Mouse (Mus musculus): Measurements from ENCODE around the gene Myo15b. TPM values are rescaled to one million over a fixed set of nuclear protein-coding genes. Genes with fewer than 3 reads are reported as not detected.

Myo15b gene
- polyA plus RNA-seq, 1 experiment from 2014 or later = 168 TPM

- Histone ChIP-seq H3K27ac (ENCODE audit: low read length) (no peak overlapping the region), H3K4me1 (ENCODE audit: control insufficient read depth, insufficient read depth, low read length) (peaks cover 41% of the 10 kb centered on the region), H3K9me3 (ENCODE audit: control insufficient read depth, low read length) (no peaks in the 10 kb centered on the region), H3K27me3 (replicated peaks; ENCODE audit: control insufficient read depth, insufficient read depth, low read length) (no peaks in the 10 kb centered on the region), H3K4me3 (ENCODE audit: low read length) (no peak overlapping the region), H3K36me3 (ENCODE audit: control insufficient read depth, insufficient read depth, low read length) (no peaks in the 10 kb centered on the region), H3K9ac (ENCODE audit: low read depth, low read length) (peak overlapping the region; percentile 7; the same call in 1 of the 2 replicates), H3K4me2 (ENCODE audit: low read depth, low read length) (no peak overlapping the region)
- no peak for ATAC-seq
- WGBS = 80% methylated on average over 5 of the region's 5 CpGs
These were observed 44.0 kb downstream of the Myo15b start for GRCm38 (mm10) chr11:115902177-115902576.

- H3K4me3 ChIP-seq (ENCODE audit: low read length) = no peak overlapping the region
- no peaks in the 10 kb centered on the region for H3K27me3 ChIP-seq (replicated peaks; ENCODE audit: control insufficient read depth, insufficient read depth, low read length)
- H3K9me3 ChIP-seq (ENCODE audit: control insufficient read depth, low read length) = no peaks in the 10 kb centered on the region
- no peak overlapping the region for H3K4me2 ChIP-seq (ENCODE audit: low read depth, low read length)
- no peak for ATAC-seq
- no peaks in the 10 kb centered on the region for H3K36me3 ChIP-seq (ENCODE audit: control insufficient read depth, insufficient read depth, low read length)
- peak overlapping the region; percentile 17; the same call in 1 of the 2 replicates for H3K9ac ChIP-seq (ENCODE audit: low read depth, low read length)
- H3K27ac ChIP-seq (ENCODE audit: low read length) = 0 out of 2 replicates have a peak overlapping the region, but pooled peaks have one; percentile 12
- 68% methylated on average over 1 of the region's 1 CpGs for WGBS
- peaks cover 41% of the 10 kb centered on the region for H3K4me1 ChIP-seq (ENCODE audit: control insufficient read depth, insufficient read depth, low read length)
These were observed 44.6 kb downstream of the Myo15b start for GRCm38 (mm10) chr11:115902831-115903230.

- peak overlapping the region; percentile 38 for H3K27ac ChIP-seq (ENCODE audit: low read length)
- no peaks in the 10 kb centered on the region for H3K27me3 ChIP-seq (replicated peaks; ENCODE audit: control insufficient read depth, insufficient read depth, low read length)
- WGBS = 48% methylated on average over 11 of the region's 11 CpGs
- peaks cover 41% of the 10 kb centered on the region for H3K4me1 ChIP-seq (ENCODE audit: control insufficient read depth, insufficient read depth, low read length)
- peak; percentile 75 for ATAC-seq
- H3K4me2 ChIP-seq (ENCODE audit: low read depth, low read length) = no peak overlapping the region
- H3K4me3 ChIP-seq (ENCODE audit: low read length) = no peak overlapping the region
- no peaks in the 10 kb centered on the region for H3K36me3 ChIP-seq (ENCODE audit: control insufficient read depth, insufficient read depth, low read length)
- H3K9me3 ChIP-seq (ENCODE audit: control insufficient read depth, low read length) = no peaks in the 10 kb centered on the region
- no peak overlapping the region for H3K9ac ChIP-seq (ENCODE audit: low read depth, low read length)
These were observed 45.4 kb downstream of the Myo15b start for GRCm38 (mm10) chr11:115903384-115904230.

GRCm38 (mm10) chr11:115904231-115904955, 46.2 kb downstream of the Myo15b start:
- no peaks in the 10 kb centered on the region for H3K27me3 ChIP-seq (replicated peaks; ENCODE audit: control insufficient read depth, insufficient read depth, low read length)
- no peaks in the 10 kb centered on the region for H3K36me3 ChIP-seq (ENCODE audit: control insufficient read depth, insufficient read depth, low read length)
- no peaks in the 10 kb centered on the region for H3K9me3 ChIP-seq (ENCODE audit: control insufficient read depth, low read length)
- peaks cover 41% of the 10 kb centered on the region for H3K4me1 ChIP-seq (ENCODE audit: control insufficient read depth, insufficient read depth, low read length)
- H3K4me3 ChIP-seq (ENCODE audit: low read length) = no peak overlapping the region
- WGBS = 51% methylated on average over 8 of the region's 8 CpGs
- H3K9ac ChIP-seq (ENCODE audit: low read depth, low read length) = 0 out of 2 replicates have a peak overlapping the region, but pooled peaks have one; percentile 24
- peak; percentile 9; the same call in 1 of the 2 replicates for ATAC-seq
- H3K4me2 ChIP-seq (ENCODE audit: low read depth, low read length) = no peak overlapping the region
- H3K27ac ChIP-seq (ENCODE audit: low read length) = peak overlapping the region; percentile 38

- H3K4me2 ChIP-seq (ENCODE audit: low read depth, low read length) = no peak overlapping the region
- no peaks in the 10 kb centered on the region for H3K36me3 ChIP-seq (ENCODE audit: control insufficient read depth, insufficient read depth, low read length)
- peak overlapping the region; percentile 37; the same call in 1 of the 2 replicates for H3K9ac ChIP-seq (ENCODE audit: low read depth, low read length)
- no peak overlapping the region for H3K4me3 ChIP-seq (ENCODE audit: low read length)
- 53% methylated on average over 16 of the region's 16 CpGs for WGBS
- peak overlapping the region; percentile 38 for H3K27ac ChIP-seq (ENCODE audit: low read length)
- no peaks in the 10 kb centered on the region for H3K9me3 ChIP-seq (ENCODE audit: control insufficient read depth, low read length)
- peak; percentile 62 for ATAC-seq
- no peaks in the 10 kb centered on the region for H3K27me3 ChIP-seq (replicated peaks; ENCODE audit: control insufficient read depth, insufficient read depth, low read length)
- H3K4me1 ChIP-seq (ENCODE audit: control insufficient read depth, insufficient read depth, low read length) = peaks cover 34% of the 10 kb centered on the region
These were observed 47.0 kb downstream of the Myo15b start for GRCm38 (mm10) chr11:115904956-115905790.

GRCm38 (mm10) chr11:115906116-115906515, 47.9 kb downstream of the Myo15b start:
- WGBS = 74% methylated on average over 3 of the region's 3 CpGs
- no peaks in the 10 kb centered on the region for H3K36me3 ChIP-seq (ENCODE audit: control insufficient read depth, insufficient read depth, low read length)
- H3K27me3 ChIP-seq (replicated peaks; ENCODE audit: control insufficient read depth, insufficient read depth, low read length) = no peaks in the 10 kb centered on the region
- H3K9me3 ChIP-seq (ENCODE audit: control insufficient read depth, low read length) = no peaks in the 10 kb centered on the region
- no peak overlapping the region for H3K4me3 ChIP-seq (ENCODE audit: low read length)
- no peak for ATAC-seq
- H3K9ac ChIP-seq (ENCODE audit: low read depth, low read length) = peak overlapping the region; percentile 37; the same call in 1 of the 2 replicates
- no peak overlapping the region for H3K4me2 ChIP-seq (ENCODE audit: low read depth, low read length)
- no peak overlapping the region; the same call in 1 of the 2 replicates for H3K27ac ChIP-seq (ENCODE audit: low read length)
- H3K4me1 ChIP-seq (ENCODE audit: control insufficient read depth, insufficient read depth, low read length) = peaks cover 29% of the 10 kb centered on the region

- H3K27ac ChIP-seq (ENCODE audit: low read length) = no peak overlapping the region
- H3K36me3 ChIP-seq (ENCODE audit: control insufficient read depth, insufficient read depth, low read length) = no peaks in the 10 kb centered on the region
- no peaks in the 10 kb centered on the region for H3K27me3 ChIP-seq (replicated peaks; ENCODE audit: control insufficient read depth, insufficient read depth, low read length)
- H3K4me3 ChIP-seq (ENCODE audit: low read length) = no peak overlapping the region
- WGBS = 91% methylated on average over 5 of the region's 5 CpGs
- H3K9me3 ChIP-seq (ENCODE audit: control insufficient read depth, low read length) = no peaks in the 10 kb centered on the region
- H3K4me2 ChIP-seq (ENCODE audit: low read depth, low read length) = no peak overlapping the region
- no peak overlapping the region for H3K9ac ChIP-seq (ENCODE audit: low read depth, low read length)
- peaks cover 29% of the 10 kb centered on the region for H3K4me1 ChIP-seq (ENCODE audit: control insufficient read depth, insufficient read depth, low read length)
- no peak for ATAC-seq
These were observed 48.3 kb downstream of the Myo15b start for GRCm38 (mm10) chr11:115906521-115906920.

- no peaks in the 10 kb centered on the region for H3K9me3 ChIP-seq (ENCODE audit: control insufficient read depth, low read length)
- 67% methylated on average over 5 of the region's 5 CpGs for WGBS
- peak overlapping the region; percentile 59; the same call in 1 of the 2 replicates for H3K9ac ChIP-seq (ENCODE audit: low read depth, low read length)
- H3K36me3 ChIP-seq (ENCODE audit: control insufficient read depth, insufficient read depth, low read length) = no peaks in the 10 kb centered on the region
- H3K4me3 ChIP-seq (ENCODE audit: low read length) = no peak overlapping the region
- H3K27ac ChIP-seq (ENCODE audit: low read length) = peak overlapping the region; percentile 97
- H3K27me3 ChIP-seq (replicated peaks; ENCODE audit: control insufficient read depth, insufficient read depth, low read length) = no peaks in the 10 kb centered on the region
- H3K4me1 ChIP-seq (ENCODE audit: control insufficient read depth, insufficient read depth, low read length) = no peaks in the 10 kb centered on the region; the same call in 1 of the 2 replicates
- ATAC-seq = peak; percentile 82
- H3K4me2 ChIP-seq (ENCODE audit: low read depth, low read length) = peak overlapping the region; percentile 30
These were observed 52.9 kb downstream of the Myo15b start for GRCm38 (mm10) chr11:115911134-115911561.
